Mouse (Mus musculus) right cerebral cortex, adult 18-20 months (tissue): ENCODE measurements around the gene Auh.

Source experiments
- DNase-seq: peaks from one replicate; pipeline ENCODE4 v3.0.0; 2022; ENCODE audit warnings: mixed read lengths

Auh gene

GRCm38 (mm10) chr13:52832481-52833170, 96.9 kb downstream of the Auh start:
- DNase-seq, result no peak

- no peak for DNase-seq
These were observed 98.3 kb downstream of the Auh start for GRCm38 (mm10) chr13:52831037-52831757.

- DNase-seq, result no peak
These were observed 100.4 kb downstream of the Auh start for GRCm38 (mm10) chr13:52828946-52829523.

GRCm38 (mm10) chr13:52828217-52828616, 101.3 kb downstream of the Auh start:
- DNase-seq, result no peak

- DNase-seq, result no peak
These were observed 102.8 kb downstream of the Auh start for GRCm38 (mm10) chr13:52826666-52827065.

DNA sequence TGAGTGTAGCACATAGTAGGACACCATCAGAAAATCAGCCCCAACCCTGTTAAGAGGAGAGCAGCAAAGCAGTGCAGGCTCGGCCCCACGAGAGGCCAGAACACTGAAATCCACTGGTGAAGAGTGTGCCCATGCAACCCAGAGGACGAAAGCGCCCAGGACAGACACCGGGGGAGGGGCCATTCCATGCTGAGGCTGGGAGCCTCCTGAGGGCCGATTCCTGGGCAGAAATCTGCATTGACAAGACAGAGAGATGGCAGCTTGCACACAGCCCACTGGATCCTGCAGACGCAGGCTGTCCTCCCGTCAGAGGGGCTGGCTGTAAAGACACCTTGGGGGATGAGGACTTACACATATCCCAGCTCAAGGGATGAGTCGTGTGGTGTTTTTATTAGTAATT, 104.7 kb downstream of the Auh start:
- no peak for DNase-seq

GRCm38 (mm10) chr13:52822165-52823149, 107.0 kb downstream of the Auh start:
- DNase-seq, result peak; percentile 43

GRCm38 (mm10) chr13:52821571-52821970, 107.9 kb downstream of the Auh start:
- no peak for DNase-seq

GRCm38 (mm10) chr13:52819901-52820300, 109.6 kb downstream of the Auh start:
- no peak for DNase-seq

DNA sequence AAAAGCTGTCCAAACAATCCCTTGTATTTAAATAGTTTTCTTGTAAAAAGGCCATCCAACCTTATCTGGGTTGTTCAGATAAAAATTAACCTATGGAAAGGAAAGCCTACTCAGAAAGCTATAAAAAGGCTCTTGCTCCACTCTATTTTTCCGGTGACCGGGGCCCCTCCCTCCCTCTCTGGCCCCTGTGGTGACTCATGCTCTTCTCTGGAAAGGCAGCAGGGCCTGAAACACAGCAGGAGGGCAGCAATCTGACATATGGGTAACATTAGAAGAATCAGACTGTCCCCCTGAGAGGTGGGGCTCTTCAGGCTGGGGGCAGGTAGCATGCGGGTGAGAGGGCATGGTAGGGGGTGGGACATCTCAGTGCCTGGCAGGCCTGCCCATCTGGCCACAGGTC, 110.7 kb downstream of the Auh start:
- DNase-seq, result peak; percentile 19

- peak; percentile 82 for DNase-seq
These were observed 111.4 kb downstream of the Auh start for GRCm38 (mm10) chr13:52817991-52818491.

- DNase-seq, result no peak
These were observed 115.7 kb downstream of the Auh start for GRCm38 (mm10) chr13:52813750-52814149.

GRCm38 (mm10) chr13:52812549-52813515, 116.6 kb downstream of the Auh start:
- DNase-seq, result no peak

- DNase-seq, result no peak
These were observed 121.8 kb downstream of the Auh start for GRCm38 (mm10) chr13:52807722-52808121.

DNA sequence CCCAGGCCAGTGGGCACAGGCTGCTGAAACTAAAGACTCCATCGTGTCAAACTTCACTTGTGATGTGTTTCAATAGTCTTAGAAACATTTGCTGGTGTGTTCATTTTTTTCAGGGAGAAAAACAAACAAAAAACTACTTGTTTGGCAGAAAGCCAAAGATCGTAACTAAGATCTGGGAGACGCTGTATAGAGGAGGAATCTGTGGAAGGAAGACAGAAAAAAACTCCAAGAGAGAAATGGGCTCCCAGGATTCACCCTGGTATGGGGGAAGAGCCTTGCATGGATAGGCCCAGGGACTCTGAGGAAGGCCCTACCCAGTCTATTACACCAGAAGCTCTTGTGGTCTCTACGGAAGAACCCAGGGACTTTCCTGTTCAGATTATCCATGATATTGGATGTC, 123.5 kb downstream of the Auh start:
- no peak for DNase-seq

DNA sequence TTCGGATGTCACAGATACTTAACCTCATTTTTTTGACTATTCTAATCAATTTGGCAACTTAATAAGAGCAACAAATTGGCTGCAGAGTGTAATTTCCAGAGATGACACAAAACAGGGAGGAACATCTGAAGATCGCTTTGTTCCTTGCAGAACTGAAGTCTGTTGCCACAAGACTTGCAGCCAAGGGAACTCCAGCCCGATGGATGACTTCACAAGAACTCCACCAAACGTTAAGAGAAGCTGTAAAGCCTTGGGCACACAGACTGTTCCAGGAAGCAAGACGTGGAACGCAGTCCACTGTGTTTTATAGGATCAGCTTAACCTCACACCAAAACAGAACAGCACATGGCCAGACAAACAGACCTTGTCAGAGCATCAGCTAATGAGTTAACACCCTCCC, 123.9 kb downstream of the Auh start:
- no peak for DNase-seq

- DNase-seq, result no peak
These were observed 127.0 kb downstream of the Auh start for GRCm38 (mm10) chr13:52802482-52802881.

GRCm38 (mm10) chr13:52800687-52801341, 128.7 kb downstream of the Auh start:
- DNase-seq, result no peak

GRCm38 (mm10) chr13:52800091-52800490, 129.4 kb downstream of the Auh start:
- no peak for DNase-seq

GRCm38 (mm10) chr13:52794232-52794631, 135.2 kb downstream of the Auh start:
- no peak for DNase-seq

DNA sequence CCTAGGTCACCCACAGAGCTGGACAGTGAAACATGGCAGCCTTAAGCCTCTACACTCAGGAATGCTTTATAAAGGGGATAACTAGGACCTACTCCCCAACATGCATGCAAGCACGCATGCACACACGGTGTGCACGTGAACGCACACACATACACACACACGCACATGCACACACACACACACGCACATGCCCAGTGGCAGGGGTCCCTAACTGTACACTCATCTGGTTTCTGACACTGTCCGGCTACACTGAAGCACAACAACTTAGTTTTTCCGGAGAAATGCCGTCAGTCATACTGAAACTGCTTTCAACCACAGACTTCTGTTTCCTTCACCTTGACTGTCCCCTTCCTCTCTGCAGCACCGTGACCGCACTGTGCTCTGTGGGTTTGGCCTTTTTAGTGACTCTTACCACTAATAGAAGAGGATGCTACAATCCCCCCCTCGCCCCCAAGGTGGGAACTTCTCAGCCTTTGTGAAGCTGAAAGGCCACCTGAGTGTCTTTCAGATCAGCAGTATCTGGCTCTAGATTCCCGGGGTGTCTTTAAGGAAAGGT, 136.0 kb downstream of the Auh start:
- no peak for DNase-seq
